Comparison of ENCODE assay signal across 23 mouse cellular contexts in the genomic region with DNA sequence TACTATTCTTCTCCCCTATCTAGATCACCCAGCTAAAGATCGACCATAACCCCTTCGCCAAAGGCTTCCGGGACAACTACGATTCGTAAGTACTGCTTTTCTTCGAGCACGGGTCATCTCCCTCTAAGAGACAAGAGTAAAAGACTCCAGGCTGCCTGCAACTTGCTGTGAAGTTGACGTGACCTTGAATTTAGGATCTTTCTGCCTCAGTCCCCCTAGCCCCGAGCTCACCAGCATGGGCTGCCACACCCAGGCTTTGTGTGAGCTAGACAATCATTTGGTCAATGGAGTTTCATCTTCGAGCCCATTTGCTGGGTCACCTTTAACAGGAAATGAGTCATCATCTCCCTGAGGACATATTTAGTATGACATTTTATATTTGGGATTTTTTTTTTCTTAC. TPM values are rescaled to one million over a fixed set of nuclear protein-coding genes. Genes with fewer than 3 reads are reported as not detected.
DNase-seq lines count a peak whose midpoint lies in the region; ATAC-seq and TF ChIP-seq lines count a peak whose summit lies in the region.
"Had no signal": no experiment of that assay in that cellular context is flagged by ENCODE, and none has a peak within 500 bp of the region (broad histone marks: within the 10 kb centered on the region; RNA-seq: fewer than 3 reads in every experiment).

No protein-coding gene starts in this region.

- H3K4me1 ChIP-seq in ES-E14 (ENCODE audit: control insufficient read depth in 2 of 2, insufficient read depth in 2 of 2, low read length in 2 of 2, poor library complexity in 1 of 2), result peaks cover 3 to 15% of the 10 kb centered on the region in 2 experiments; a peak in 1 of 4 replicates
- peaks cover 11% of the 10 kb centered on the region for H3K4me1 ChIP-seq in forebrain, embryonic 14.5 days (ENCODE audit: control insufficient read depth, insufficient read depth, low read length)

- H3K27ac ChIP-seq in ES-E14 (ENCODE audit: insufficient read depth, low read depth, low read length, poor library complexity, severe bottlenecking), result no peak overlapping the region
- H3K27ac ChIP-seq in forebrain, embryonic 14.5 days (ENCODE audit: low read depth, low read length), result no peak overlapping the region
- H3K27ac ChIP-seq: embryonic facial prominence, embryonic 10.5 days; gastrocnemius, adult 2 months; heart, embryonic 13.5 days; hindbrain, embryonic 12.5 days; hindbrain, postnatal 0 days had no signal

- H3K9me3 ChIP-seq in ES-E14 (ENCODE audit: control insufficient read depth, insufficient read depth, low read depth, low read length), result no peaks in the 10 kb centered on the region
- no peaks in the 10 kb centered on the region for H3K9me3 ChIP-seq in forebrain, embryonic 14.5 days (replicated peaks; ENCODE audit: control insufficient read depth, low read length)
- H3K9me3 ChIP-seq: embryonic facial prominence, embryonic 10.5 days; heart, embryonic 13.5 days; hindbrain, embryonic 12.5 days had no signal

- intact Hi-C loops in heart, postnatal 36 days (cut with DNase I), result no loop called here

- no peak overlapping the region for H3K4me3 ChIP-seq in ES-E14 (ENCODE audit: insufficient read depth in 1 of 2, low read depth in 1 of 2, low read length in 2 of 2, poor library complexity in 1 of 2, severe bottlenecking in 1 of 2)
- H3K4me3 ChIP-seq in forebrain, embryonic 14.5 days (ENCODE audit: low read depth, low read length), result peak overlapping the region; percentile 47
- H3K4me3 ChIP-seq: embryonic facial prominence, embryonic 10.5 days; gastrocnemius, adult 2 months; heart, embryonic 13.5 days; hindbrain, embryonic 12.5 days had no signal

- H3K36me3 ChIP-seq in ES-E14 (ENCODE audit: control insufficient read depth, insufficient read depth, low read length, poor library complexity, severe bottlenecking), result peaks cover 3% of the 10 kb centered on the region; the same call in 1 of the 2 replicates
- H3K36me3 ChIP-seq in forebrain, embryonic 14.5 days (ENCODE audit: control insufficient read depth, insufficient read depth, low read length), result no peaks in the 10 kb centered on the region
- H3K36me3 ChIP-seq: embryonic facial prominence, embryonic 10.5 days; G1E; heart, embryonic 13.5 days; hindbrain, embryonic 12.5 days had no signal

- DNase-seq in heart, adult 11 months, result peak; percentile 34
- no peak for DNase-seq in heart, postnatal 36 days
- no peak for DNase-seq in ES-E14 (ENCODE audit: low read depth, low spot score)
- DNase-seq in forebrain, embryonic 14.5 days (ENCODE audit: low spot score), result no peak
- no peak for DNase-seq in kidney, postnatal 4 days
- no peak for DNase-seq in c-Kit-positive CD71-positive TER-119-positive erythroid progenitor cells, embryonic 14.5 days (ENCODE audit: low spot score)
- no peak for DNase-seq in B cell, adult 2 months
- DNase-seq: adrenal gland, postnatal 14 days; cerebellum, adult 18-20 months; cerebellum, postnatal 10 days; gastrocnemius, adult 2 months; gastrocnemius, postnatal 25 days; heart, postnatal 4 days; kidney, adult 11 months; kidney, adult 9 months had no signal

- no peak overlapping the region for H3K9ac ChIP-seq in ES-E14 (ENCODE audit: insufficient read depth, low read depth, low read length, poor library complexity, severe bottlenecking)
- H3K9ac ChIP-seq in forebrain, embryonic 14.5 days (ENCODE audit: low read length), result no peak overlapping the region
- H3K9ac ChIP-seq: heart, embryonic 13.5 days; hindbrain, embryonic 12.5 days had no signal

- WGBS in forebrain, embryonic 14.5 days, result 74% methylated on average over 10 of the region's 10 CpGs

- H3K27me3 ChIP-seq in forebrain, embryonic 14.5 days (replicated peaks; ENCODE audit: control insufficient read depth, insufficient read depth, low read length), result peaks cover 80% of the 10 kb centered on the region

- no peak for ATAC-seq in forebrain, embryonic 14.5 days
- ATAC-seq: activated CD4-positive, CD25-positive, alpha-beta regulatory T cell, adult 4 months; hindbrain, postnatal 0 days had no signal

- H3K4me2 ChIP-seq in forebrain, embryonic 14.5 days (ENCODE audit: low read length), result peak overlapping the region; percentile 60
- H3K4me2 ChIP-seq: heart, embryonic 13.5 days; hindbrain, embryonic 12.5 days had no signal

- in situ Hi-C loops in ES-E14 (cut with MboI; ENCODE audit: low sequenced_read_pairs in 2 of 2, unreplicated experiment in 2 of 2), result loop anchor here in 1 of 2 experiments (25.0 kb wide), 1 partner anchor 420 kb away; no protein-coding TSS in a partner anchor

TF ChIP-seq in ES-E14, 5 proteins besides CTCF, POLR2A, EP300 and RAD21:
- peak; percentile 60 for TF ChIP-seq MAFK (IDR thresholded peaks at IDR 0.05; ENCODE audit: insufficient read depth, low read depth, low read length)
- no peak for TF ChIP-seq HCFC1 (IDR thresholded peaks at IDR 0.05; ENCODE audit: borderline replicate concordance, insufficient read depth, low read length)
- TF ChIP-seq ZC3H11A (IDR thresholded peaks at IDR 0.05; ENCODE audit: borderline replicate concordance, low read depth, low read length), result no peak
- TF ChIP-seq ZNF384 (IDR thresholded peaks at IDR 0.05; ENCODE audit: low read depth, low read length), result no peak
- TF ChIP-seq CHD2 (IDR thresholded peaks at IDR 0.05; ENCODE audit: low read depth, low read length), result no peak
TF ChIP-seq in ES-E14: peak in this region for 1.

RNA-seq across cellular contexts. Expression of gene Eomes, which starts 4.2 kb away (rescaled TPM):
- total RNA-seq in heart, postnatal 36 days (2021), result under 1 TPM in 1 of 2 experiments, not detected in 1; 0.08 TPM
- total RNA-seq in ES-E14 (2012; rRNA removed), result 1.1 and 3.2 TPM in 2 replicates
- 22.9 and 24.1 TPM in 2 replicates for polyA plus RNA-seq in forebrain, embryonic 14.5 days (2014; fragmentation: Nextera tagmentation; extraction: Ambion mirVana)
- total RNA-seq: gastrocnemius, adult 2 months; gastrocnemius, postnatal 25 days; granulocyte monocyte progenitor cell, adult 5-6 weeks; heart, postnatal 4 days had no signal
- polyA plus RNA-seq: G1E; heart, embryonic 13.5 days; heart, postnatal 0 days had no signal

RNA-seq across cellular contexts. Expression of gene Golga4, which starts 23.9 kb away (rescaled TPM):
- total RNA-seq in heart, postnatal 36 days (2021), result 100 to 1,000 TPM; 303 to 350 TPM
- 73.3 and 78.4 TPM in 2 replicates for total RNA-seq in ES-E14 (2012; rRNA removed)
- 28.5 and 41.2 TPM in 2 replicates for polyA plus RNA-seq in forebrain, embryonic 14.5 days (2014; fragmentation: Nextera tagmentation; extraction: Ambion mirVana)
